Mouse (Mus musculus) cerebellum, postnatal 10 days (tissue): ENCODE measurements at regions not wholly inside any gene's neighbourhood (a gene's known extent, or its start where the extent isn't known, plus 50 kb on each side); places are given as distances from the start of the nearest gene placed in this dataset.
A peak's percentile ranks its signal among the peaks of the same experiment; 100 is the strongest.

Experiments
- DNase-seq, 2 experiments: peaks; one replicate each; pipeline ENCODE4 v3.0.0; 2021; ENCODE audit warnings: mixed read lengths in 2 of 2

DNA sequence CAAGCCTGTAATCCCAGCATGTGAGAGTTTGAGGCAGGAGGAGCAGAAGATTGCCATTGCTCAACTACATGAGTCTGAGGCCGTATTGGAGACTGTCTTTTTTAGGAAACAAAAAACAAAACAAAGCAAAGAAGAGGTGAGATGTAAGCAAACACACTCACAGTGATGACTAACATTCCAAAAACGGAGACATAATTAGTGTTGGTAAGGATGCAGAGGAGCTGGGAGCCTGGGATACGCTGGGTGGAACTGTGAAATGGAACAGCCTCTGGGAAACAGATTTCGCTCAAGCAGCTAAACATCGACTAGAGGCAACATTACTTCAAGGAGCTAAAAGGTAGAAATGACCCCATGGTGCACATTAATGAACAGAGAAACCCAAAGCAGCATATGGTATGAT lies 68.3 kb upstream of the Lrig1 start:
- DNase-seq = no peak

DNA sequence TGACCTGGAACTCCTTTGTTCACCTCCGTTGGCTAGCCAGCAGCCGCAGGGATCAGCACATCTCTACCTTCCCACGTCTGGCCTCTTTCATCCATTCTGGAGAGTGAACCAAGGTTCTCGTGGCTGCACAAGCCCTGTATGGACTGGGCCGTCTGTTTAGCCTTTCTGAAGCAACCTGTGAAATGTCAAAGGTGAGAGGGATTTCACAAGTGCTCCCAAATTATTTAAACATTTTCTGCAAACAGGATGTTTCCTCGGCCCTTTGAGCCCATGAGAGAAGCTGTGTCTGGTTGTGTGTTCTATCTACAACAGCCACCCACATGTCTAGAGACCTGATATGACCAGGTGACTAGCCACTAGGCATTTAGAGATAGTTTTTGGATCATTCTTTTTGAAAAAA lies 65.8 kb upstream of the Lrig1 start:
- DNase-seq = no peak

DNA sequence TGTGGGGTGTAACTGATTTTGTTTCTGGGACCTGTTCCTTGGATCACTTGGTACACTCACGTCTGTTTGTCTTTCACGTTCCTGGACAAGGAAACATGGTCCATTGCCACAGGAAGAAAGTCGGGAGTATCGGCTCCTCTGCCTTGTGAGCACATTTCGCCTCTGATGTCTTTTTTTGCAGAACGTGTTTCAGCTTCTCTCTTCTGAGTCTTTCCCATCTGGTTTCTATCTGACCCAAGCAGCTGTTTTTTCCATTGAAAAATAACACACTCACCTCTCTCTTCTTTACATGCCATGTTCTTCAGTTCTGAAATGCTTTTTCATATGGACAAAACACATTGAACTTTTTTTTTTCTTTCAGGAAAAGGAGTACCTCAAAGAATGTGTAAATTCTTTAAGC lies 61.4 kb upstream of the Lrig1 start:
- no peak for DNase-seq

DNA sequence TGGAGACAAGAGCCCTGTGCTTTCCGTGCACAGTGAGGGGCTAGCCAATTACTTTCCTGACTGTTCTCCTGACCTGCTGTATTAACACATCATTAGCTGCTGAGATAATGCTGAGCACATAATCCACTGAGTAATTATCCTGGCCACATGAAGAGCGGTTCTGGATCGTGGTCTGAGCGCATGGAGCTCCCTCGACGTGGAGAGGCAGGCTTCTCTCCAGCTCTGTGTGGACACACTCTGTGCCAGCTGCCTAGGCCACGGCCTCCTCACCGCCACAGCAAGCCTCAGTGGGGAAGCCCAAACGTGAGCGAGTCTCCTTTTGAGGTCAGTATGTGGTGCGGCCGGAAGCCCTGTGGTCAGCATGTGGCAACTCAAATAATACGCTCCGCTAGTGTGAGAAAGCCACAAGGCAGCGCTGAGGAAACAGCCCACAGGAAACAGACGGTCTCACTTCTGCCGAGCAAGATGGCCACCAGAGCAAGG lies 60.7 kb upstream of the Lrig1 start:
- peak in 1 of 2 experiments; percentile 14 for DNase-seq

DNA sequence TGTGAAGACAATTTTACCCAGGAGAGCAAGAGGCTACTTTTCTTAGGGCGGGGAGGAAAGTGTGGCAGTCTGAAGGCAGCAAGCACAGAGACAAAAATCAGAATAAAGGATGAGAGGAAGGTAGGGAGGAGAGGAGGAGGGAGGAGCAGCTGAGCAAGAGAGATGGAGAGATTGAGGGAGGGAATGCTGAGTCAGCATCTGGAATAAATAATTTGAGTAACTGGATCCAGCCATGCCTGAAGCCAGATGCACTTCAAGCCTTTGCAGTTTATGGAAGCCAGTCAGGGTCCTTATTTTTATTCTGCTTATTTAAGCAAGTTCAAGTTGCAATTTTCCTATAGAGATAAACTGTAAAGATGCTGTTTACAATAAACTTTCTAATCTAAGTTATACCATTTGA lies 59.7 kb upstream of the Lrig1 start:
- DNase-seq = no peak

DNA sequence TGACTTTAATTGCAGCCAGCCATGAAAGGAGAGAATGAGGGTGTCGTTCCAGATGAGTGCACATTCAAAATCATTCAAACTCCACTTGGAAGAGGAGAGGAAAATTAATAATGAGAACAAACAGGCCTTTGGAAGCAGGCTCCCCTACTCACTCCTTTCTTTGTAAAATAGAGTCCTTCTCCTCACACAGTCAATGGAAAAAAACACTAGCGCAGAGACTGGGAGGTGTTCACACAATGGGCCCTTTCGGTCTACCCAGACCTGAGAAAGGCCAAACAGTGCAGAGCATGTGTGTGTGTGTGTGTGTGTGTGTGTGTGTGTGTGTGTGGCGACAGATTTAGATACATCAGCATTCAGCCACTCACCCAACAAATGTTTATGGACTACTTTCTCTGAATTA lies 56.0 kb upstream of the Lrig1 start:
- DNase-seq = no peak

DNA sequence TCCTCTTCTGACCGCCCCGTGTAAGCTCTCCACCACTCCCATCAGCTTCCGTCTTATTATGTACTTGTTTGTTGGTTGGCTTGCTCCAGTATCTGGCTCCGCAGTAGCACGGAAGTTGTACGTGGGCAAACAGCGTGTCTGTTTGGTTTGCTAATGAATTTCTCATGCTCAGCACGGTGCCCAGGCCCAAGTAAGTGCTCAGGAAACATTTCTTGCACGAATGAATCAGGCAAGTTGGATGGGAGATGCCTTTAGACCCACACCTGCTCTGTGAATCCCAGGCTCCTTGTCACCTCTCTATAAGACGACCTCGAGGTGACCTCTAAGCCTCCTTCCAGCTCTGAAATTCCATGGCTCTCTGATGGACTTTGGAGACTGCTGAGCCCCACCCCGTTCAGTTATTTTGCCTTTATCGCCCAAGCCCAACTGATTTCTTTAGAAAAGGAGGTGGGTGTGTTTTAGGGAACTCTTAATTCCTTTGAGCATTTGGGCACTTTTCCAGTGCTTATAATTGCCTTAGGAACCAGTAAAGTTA lies 55.4 kb upstream of the Lrig1 start:
- DNase-seq = no peak

DNA sequence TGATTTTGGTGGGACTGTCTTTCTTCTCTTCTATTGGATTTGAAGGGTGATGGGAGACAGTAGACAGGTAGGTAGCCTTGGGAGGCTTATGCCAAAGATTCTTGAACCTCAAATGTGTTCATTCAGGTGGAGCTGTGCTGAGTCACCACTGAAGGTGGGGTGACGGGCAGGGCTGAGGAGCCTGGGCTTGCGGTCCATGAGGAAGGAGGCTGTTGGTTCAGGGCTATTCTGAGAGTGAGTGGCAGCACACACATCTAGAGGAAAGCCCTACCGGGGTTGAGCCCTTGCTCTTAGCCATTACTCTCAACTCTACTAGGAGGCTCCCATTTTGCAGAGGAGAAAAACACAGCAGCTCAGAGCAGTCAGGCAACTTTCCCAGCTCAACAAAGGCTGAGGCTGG lies 54.6 kb upstream of the Lrig1 start:
- DNase-seq = no peak

DNA sequence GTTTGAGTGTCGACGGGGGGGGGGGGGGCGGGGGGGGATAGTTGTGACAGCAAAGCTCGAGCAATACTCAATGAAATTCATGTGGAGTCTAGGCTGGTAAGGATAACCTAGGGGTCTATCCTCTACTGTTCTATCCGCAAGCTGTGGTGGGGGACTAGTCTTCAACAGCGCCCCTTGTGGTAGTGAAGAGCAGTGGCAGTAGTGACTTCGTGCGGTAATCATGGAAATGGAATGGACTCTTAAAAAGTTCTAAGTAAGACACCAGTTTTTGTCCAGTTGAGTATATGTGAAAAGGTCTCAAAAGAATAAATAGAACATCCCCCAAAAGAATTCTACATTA lies 51.1 kb upstream of the Lrig1 start:
- DNase-seq = peak; percentile 20 to 38

DNA sequence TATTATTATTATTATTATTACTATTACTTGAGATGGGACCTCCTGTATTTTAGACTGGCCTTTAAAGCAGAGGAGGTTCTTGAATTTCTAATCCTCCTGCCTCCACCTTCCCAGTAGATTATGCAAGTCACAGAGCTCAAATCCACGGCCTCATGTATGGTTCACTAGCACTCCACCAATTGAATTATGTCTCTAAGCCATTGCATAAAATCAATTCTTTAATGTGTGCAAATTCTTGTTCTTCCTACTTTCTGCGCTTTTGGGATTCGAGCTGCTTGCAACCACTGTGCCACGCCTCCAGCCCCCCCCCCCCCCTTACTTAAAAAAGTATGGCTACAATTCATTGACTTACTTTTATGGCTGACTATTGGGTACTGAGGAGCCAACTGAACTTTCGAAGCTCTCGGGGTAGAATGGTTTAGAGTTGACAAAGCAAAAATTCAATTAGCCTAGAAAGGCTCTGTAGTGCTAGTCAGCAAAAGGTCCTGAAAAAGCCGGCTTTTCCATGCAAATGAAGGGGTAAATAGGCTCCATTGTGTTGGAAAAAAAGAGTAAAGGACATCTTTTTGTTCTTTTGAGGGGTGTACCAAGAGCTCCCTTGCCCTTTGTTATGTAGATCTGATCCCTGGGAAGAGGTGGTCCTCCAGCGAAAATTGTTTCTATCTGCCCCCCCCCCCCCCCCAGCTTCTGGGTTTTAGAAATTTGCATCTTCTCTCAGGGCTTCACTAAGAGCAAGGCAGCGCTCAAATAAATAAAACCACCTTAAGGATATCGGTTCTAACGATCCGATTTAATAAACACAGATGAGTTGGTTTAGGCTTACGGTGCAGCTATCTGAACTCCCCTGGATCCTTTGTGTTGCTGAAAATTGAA lies 50.5 kb upstream of the Lrig1 start:
- no peak for DNase-seq
